Mouse (Mus musculus) retina, postnatal 7 days (tissue): Measurements from ENCODE around the gene Kank3.

ENCODE experiments used
- DNase-seq: peaks from one replicate; pipeline ENCODE4 v3.0.0-alpha.2; 2012; ENCODE audit warnings: low read depth, low spot score

Kank3 gene

DNA sequence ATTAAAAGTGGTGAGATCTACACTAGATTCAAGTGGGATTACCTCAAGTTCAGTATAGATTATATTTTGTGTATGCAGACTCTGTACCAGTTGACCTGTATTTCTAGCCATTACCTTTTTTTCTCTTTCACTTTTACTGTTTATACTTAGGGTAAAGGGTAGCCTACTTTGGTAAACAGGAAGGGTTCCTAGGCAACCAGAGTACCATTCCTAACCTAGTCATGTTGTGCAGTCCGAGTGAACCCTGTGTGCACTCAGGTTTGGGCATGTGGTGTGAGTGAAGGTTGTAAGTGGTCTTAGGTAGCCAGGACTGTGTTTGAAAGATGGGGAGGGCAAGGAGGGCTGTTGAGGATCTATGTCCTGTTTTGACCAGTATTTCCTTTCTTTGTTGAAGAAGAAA is 41.0 kb downstream of the Kank3 start:
- DNase-seq = no peak

DNA sequence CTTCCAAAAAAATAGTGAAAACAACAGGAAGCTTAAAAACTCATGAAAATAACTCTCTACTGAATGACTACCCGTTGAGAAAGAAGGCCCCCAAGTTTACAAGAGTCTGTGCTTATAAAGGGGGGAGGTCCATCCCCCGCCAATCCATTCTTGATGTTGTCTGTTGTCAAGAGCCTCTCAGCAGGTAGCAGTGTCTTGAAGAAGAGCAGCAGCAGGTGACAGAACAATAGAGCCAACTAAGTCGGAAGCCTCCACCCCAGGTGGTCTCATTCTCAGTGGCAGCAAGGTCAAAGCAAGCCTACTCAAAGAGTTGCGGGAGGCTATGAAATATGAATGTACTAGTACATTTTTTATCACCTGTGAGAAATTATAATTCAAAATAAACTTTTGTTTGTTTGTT is 47.5 kb downstream of the Kank3 start:
- no peak for DNase-seq

DNA sequence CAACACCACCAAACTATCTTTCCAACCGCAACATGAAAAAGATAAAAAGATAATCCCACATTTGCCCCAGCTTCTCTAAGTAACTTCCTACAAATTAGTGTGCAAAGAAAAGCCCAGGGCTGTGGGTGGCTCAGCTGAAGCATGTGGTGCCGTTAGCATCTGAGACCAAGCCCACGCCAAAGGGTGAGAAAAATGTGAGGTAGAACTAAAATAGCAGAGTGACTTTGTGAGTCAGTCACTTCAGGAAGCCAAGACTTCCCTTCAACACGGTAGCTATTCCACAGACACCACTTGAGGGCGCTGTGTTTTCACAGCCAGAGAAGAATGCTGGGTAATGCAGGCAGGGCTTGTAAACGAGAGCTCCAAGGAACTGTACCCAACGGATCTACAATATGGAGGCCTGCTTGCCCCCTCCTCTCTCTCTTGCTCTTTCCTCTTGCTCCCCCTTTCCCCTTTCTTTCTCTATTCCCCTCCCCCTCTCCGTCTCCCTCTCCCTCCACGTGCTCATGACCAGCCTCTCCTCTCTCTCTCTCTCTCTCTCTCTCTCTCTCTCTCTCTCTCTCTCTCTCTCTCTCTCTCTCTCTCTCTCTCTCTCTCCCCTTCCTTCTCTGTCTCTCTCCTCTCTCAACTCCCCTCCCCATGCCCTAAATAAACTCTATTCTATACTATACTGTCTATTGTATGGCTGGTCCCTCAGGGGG is 55.2 kb downstream of the Kank3 start:
- DNase-seq = no peak
